Mouse (Mus musculus): ENCODE data around the gene Frmd6.

DNA sequence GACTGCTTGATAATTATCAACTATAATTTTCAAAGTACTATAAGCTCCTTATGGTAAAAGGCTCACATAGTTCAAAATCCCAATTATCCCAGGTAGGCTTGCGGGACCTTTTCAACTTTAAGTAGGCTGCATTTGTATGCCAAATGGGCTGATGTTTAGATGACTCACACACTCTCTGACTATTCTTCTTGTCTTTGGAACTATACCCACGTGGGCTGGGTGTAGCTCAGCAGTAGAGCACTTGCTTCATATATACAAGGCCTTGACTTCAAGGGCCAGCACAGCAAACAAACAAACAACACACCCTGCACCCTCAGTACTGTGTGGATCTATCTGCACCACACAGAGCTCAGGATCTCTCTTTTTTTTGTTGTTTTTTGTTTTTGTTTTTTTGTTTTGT is 20.3 kb upstream of the Frmd6 start:
- no peak for TF ChIP-seq EP300 (IDR thresholded peaks at IDR 0.05; ENCODE audit: low read depth)
- no peak for TF ChIP-seq CTCF (IDR thresholded peaks at IDR 0.05; ENCODE audit: low read depth)
